Mouse (Mus musculus): Measurements from ENCODE around the gene Bach2.

DNA sequence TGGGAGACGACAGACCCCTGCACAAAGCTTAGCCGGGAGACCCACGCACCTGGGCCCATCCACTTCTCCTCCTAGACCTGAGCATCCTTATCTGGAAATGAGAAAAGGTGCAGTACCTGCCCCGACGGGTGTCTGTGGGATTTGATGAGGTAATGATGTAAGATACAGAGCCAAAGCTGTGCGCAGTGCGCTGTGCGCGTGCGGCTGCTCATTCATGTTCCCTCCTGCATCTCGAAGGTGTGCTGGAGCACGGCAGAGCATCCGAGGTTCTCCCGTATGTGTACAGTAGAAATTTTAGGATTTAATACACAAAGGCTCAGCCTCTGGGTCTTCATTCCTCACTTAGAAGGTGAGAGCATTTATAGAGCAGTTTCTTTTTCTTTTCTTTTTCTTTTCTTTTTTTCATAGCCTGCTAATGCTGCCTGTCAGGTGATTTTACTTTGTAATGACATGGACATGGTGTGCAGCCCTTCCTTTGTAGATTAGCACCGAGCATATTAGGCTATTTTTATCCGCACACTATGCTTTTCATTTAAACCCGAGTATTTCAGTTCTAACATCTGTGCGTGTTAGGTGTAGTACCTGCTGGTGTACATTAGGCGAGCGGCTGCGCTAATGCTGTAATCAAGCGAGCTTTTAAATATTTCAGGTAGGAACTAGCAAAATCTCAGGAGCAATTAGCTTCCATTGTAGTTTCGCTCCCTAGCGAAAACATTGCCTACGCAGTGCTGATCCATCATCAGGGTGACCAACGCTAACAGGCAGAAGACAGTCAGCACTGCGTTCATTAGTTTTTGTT is 188.4 kb downstream of the Bach2 start:
- no peak for TF ChIP-seq CTCF (IDR thresholded peaks at IDR 0.05; ENCODE audit: control insufficient read depth, insufficient read depth, insufficient read length)
- TF ChIP-seq USF1 (IDR thresholded peaks at IDR 0.05; ENCODE audit: low read depth) = no peak
- TF ChIP-seq MAX (IDR thresholded peaks at IDR 0.05) = no peak
- TF ChIP-seq MYOG (IDR thresholded peaks at IDR 0.05; ENCODE audit: control insufficient read depth, extremely low read depth, insufficient read length) = no peak
- no peak for TF ChIP-seq CEBPB (IDR thresholded peaks at IDR 0.05; ENCODE audit: low read depth)
- no peak for TF ChIP-seq MYOD1 (IDR thresholded peaks at IDR 0.05; ENCODE audit: control insufficient read depth, insufficient read length, low read depth)
- no peak for TF ChIP-seq FOSL1 (IDR thresholded peaks at IDR 0.05; ENCODE audit: insufficient read depth, low read length, poor library complexity, severe bottlenecking)

All from C2C12 (cell line).